Mouse (Mus musculus): ENCODE data around the gene Dusp19.

Gene Dusp19

GRCm38 (mm10) chr2:80638364-80639241 is 21.8 kb downstream of the Dusp19 start:
- ATAC-seq (ENCODE audit: low TSS enrichment): peak; percentile 99

GRCm38 (mm10) chr2:80639398-80639797 is 22.6 kb downstream of the Dusp19 start:
- no peak for ATAC-seq (ENCODE audit: low TSS enrichment)

GRCm38 (mm10) chr2:80639864-80640263 is 23.0 kb downstream of the Dusp19 start:
- no peak for ATAC-seq (ENCODE audit: low TSS enrichment)

GRCm38 (mm10) chr2:80661414-80661813 is 44.6 kb downstream of the Dusp19 start:
- ATAC-seq (ENCODE audit: low TSS enrichment): no peak

GRCm38 (mm10) chr2:80662682-80663081 is 45.8 kb downstream of the Dusp19 start:
- no peak for ATAC-seq (ENCODE audit: low TSS enrichment)

- peak; percentile 47; the same call in 1 of the 2 replicates for ATAC-seq (ENCODE audit: low TSS enrichment)
Measured at GRCm38 (mm10) chr2:80667396-80667964, 50.6 kb downstream of the Dusp19 start.

GRCm38 (mm10) chr2:80669868-80670666 is 53.2 kb downstream of the Dusp19 start:
- ATAC-seq (ENCODE audit: low TSS enrichment): no peak

DNA sequence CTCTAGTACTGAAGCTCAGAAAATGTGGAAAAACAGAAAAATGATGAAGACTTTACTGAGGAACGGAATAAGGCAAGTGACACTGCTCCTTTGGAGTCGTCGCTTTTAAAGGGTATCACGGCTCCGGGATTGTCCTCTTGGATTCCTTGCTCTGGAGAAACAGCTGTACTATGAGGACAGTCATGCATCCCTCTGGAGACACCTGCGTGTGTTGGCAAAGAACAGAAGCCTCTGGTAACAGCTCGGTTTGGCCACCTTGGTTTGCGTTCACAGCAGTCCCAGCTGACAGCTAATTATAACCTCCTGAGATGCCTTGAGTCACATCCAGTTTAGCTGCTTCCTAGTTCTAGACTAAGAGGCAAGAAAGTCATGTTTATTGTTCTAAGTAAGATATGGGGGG is 62.0 kb downstream of the Dusp19 start:
- no peak for ATAC-seq (ENCODE audit: low TSS enrichment)
